Mouse (Mus musculus): ENCODE data around the gene Nfkbie.

Nfkbie gene

GRCm38 (mm10) chr17:45555452-45556106, at the start of gene Nfkbie:
Gene Nfkbie (plus strand): TSS chr17:45555703.
- DNase-seq (ENCODE audit: low read depth, low spot score) = no peak

- DNase-seq (ENCODE audit: low read depth, low spot score) = no peak
These were observed 49.5 kb upstream of the Nfkbie start for GRCm38 (mm10) chr17:45505941-45506465.

GRCm38 (mm10) chr17:45506700-45507189, 48.8 kb upstream of the Nfkbie start, which contains the start of gene Aars2:
Gene Aars2 (plus strand): TSS chr17:45506841.
- DNase-seq (ENCODE audit: low read depth, low spot score) = peak; percentile 87

- DNase-seq (ENCODE audit: low read depth, low spot score) = no peak
These were observed 44.6 kb upstream of the Nfkbie start for GRCm38 (mm10) chr17:45510871-45511270.

- no peak for DNase-seq (ENCODE audit: low read depth, low spot score)
These were observed 43.7 kb upstream of the Nfkbie start for GRCm38 (mm10) chr17:45511757-45512156.

GRCm38 (mm10) chr17:45515204-45515726, 40.2 kb upstream of the Nfkbie start:
- DNase-seq (ENCODE audit: low read depth, low spot score) = no peak

- DNase-seq (ENCODE audit: low read depth, low spot score) = no peak
These were observed 39.7 kb upstream of the Nfkbie start for GRCm38 (mm10) chr17:45515806-45516205.

GRCm38 (mm10) chr17:45516488-45516887, 39.0 kb upstream of the Nfkbie start:
- DNase-seq (ENCODE audit: low read depth, low spot score) = peak; percentile 42

GRCm38 (mm10) chr17:45517135-45517534, 38.4 kb upstream of the Nfkbie start:
- no peak for DNase-seq (ENCODE audit: low read depth, low spot score)

- DNase-seq (ENCODE audit: low read depth, low spot score) = no peak
These were observed 37.8 kb upstream of the Nfkbie start for GRCm38 (mm10) chr17:45517549-45518215.

GRCm38 (mm10) chr17:45518766-45519475, 36.6 kb upstream of the Nfkbie start:
- no peak for DNase-seq (ENCODE audit: low read depth, low spot score)

- DNase-seq (ENCODE audit: low read depth, low spot score) = no peak
These were observed 35.4 kb upstream of the Nfkbie start for GRCm38 (mm10) chr17:45520136-45520535.

GRCm38 (mm10) chr17:45523263-45523662, 32.2 kb upstream of the Nfkbie start, which contains the start of gene Tcte1:
Gene Tcte1 (plus strand): TSS chr17:45523434.
- DNase-seq (ENCODE audit: low read depth, low spot score) = no peak

GRCm38 (mm10) chr17:45524961-45525360, 30.5 kb upstream of the Nfkbie start:
- DNase-seq (ENCODE audit: low read depth, low spot score) = no peak

GRCm38 (mm10) chr17:45526571-45526970, 28.9 kb upstream of the Nfkbie start:
- no peak for DNase-seq (ENCODE audit: low read depth, low spot score)

- no peak for DNase-seq (ENCODE audit: low read depth, low spot score)
These were observed 25.1 kb upstream of the Nfkbie start for GRCm38 (mm10) chr17:45530346-45530782.

GRCm38 (mm10) chr17:45532896-45533295, 22.6 kb upstream of the Nfkbie start:
- no peak for DNase-seq (ENCODE audit: low read depth, low spot score)

GRCm38 (mm10) chr17:45536264-45536663, 19.2 kb upstream of the Nfkbie start:
- no peak for DNase-seq (ENCODE audit: low read depth, low spot score)

- DNase-seq (ENCODE audit: low read depth, low spot score) = no peak
These were observed 17.1 kb upstream of the Nfkbie start for GRCm38 (mm10) chr17:45538394-45538793.

GRCm38 (mm10) chr17:45539664-45540063, 15.8 kb upstream of the Nfkbie start:
- DNase-seq (ENCODE audit: low read depth, low spot score) = no peak

- DNase-seq (ENCODE audit: low read depth, low spot score) = no peak
These were observed 13.4 kb upstream of the Nfkbie start for GRCm38 (mm10) chr17:45542129-45542528.

- no peak for DNase-seq (ENCODE audit: low read depth, low spot score)
These were observed 12.8 kb upstream of the Nfkbie start for GRCm38 (mm10) chr17:45542705-45543104.
